Mouse (Mus musculus) embryonic fibroblast, embryonic 13.5 days (primary cell): ENCODE measurements at regions not wholly inside any gene's neighbourhood (a gene's known extent, or its start where the extent isn't known, plus 50 kb on each side); places are given as distances from the start of the nearest gene placed in this dataset.

Source experiments
- CTCF ChIP-seq: IDR thresholded peaks from 2 replicates; pipeline ENCODE4 v1.5.1; 2011; ENCODE audit warnings: mild to moderate bottlenecking, control low read depth, low read length, moderate library complexity, borderline replicate concordance; ENCODE audit not compliant: insufficient read depth
- POLR2A ChIP-seq: IDR thresholded peaks from 2 replicates; pipeline ENCODE4 v1.6.1; 2011; ENCODE audit warnings: low read depth, mild to moderate bottlenecking, control low read depth, low read length, moderate library complexity

DNA sequence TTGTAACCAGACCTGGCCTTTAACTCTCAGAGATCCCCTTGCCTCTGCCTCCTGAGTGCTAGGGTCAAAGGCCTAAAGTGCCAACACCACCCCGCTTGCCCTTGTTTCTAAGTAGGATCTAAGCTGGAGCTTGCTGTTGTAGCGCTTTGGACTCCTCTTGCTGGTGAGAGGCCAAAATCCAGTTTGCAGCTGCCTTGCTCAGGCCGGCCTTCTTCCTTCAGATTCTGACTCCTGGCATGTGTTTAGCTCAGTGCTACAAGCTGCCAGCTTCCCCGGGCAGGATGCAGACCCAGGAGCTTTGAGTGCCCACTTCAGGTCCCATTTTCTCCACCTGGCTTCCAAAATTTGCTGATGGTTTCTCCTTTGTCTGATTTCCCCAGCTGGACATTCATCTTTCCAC, 53.4 kb upstream of the Bmp6 start:
- TF ChIP-seq CTCF (no peak), POLR2A (no peak)
